Mouse (Mus musculus): ENCODE measurements around the gene 4930519P11Rik. TPM values are rescaled to one million over a fixed set of nuclear protein-coding genes. Genes with fewer than 3 reads are reported as not detected.

Gene 4930519P11Rik
- total RNA-seq (2022) = not detected

DNA sequence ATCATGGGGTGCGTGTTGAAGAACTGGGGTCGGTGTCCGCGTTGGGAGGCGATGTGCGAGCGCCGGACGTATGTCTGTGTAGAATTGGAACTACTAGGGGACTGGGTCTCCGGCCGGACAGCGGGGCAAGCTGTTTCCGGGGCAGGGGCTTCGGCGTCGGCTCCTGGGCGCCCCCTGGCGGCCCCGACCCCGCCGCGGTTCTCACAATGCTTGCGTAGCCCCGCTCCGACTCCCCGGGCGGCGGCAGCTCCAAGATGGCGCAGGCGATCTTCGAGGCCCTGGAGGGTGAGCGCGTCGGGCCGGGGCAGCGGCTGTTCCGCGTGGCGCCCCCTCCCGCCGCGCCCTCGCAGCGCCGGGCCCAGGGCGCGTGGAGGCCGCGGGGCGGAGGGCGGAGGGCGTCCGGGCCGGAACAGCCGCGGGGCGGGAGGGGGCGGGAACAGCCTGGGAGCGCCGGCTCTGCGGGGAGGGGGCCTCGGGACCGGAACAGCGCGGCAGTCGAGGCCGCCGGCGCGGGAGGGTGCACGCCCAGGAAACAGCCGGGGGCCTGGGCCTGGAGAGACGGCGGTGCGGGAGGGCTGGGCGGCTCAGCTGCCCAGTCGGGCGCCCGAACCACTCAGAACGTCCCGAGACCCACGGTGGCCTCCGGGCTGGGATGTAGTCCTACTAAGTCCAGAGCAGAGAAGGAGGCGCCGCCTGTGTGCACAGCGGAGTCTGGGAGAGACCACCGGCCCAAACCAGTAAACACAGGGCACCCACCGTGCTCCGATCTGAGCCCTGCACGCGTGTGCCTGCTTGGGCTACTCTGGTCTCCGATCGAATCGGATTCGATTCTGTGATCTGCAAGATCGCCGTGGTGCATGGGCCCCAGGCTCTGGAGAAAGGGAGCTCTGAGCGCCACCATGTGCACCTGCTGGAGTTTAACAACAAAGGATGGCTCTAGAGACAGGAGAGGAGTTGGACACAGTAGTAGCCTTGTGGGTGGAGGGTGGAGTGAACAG lies at the start of gene 4930519P11Rik, which contains the start of gene Zfp341:
TSS of gene 4930519P11Rik (minus strand) at position 320 of the 998 bp plus-strand sequence.
TSS of gene Zfp341 (plus strand) at position 180 of the 998 bp plus-strand sequence.
- DNase-seq (ENCODE audit: low spot score in 2 of 2) = peak; percentile 82 to 89

DNA sequence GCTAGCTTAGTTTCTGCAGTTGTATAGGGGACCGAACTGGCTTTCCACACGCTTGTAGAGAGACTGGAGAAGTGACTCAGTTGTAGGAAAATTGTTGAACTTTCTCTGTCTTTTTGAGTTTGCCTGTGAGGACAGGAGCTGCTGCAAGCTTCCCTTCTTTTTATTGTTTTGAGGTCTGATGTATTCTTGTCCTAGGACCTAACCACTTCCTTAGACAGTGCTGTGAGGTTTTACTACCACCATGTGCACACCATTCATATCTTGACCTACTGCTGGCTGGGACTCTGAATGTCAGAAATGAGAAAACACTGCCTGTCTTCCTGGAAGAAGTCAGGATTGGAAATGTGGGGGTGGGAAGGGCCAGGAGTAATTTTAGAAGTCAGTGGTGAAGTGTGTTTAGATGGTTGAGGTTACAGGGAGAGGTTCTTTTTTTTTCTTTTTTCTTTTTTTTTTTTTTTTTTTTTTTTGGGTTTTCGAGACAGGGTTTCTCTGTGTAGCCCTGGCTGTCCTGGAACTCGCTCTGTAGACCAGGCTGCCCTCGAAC lies 46.4 kb upstream of the 4930519P11Rik start:
- no peak for DNase-seq (ENCODE audit: low spot score in 2 of 2)

DNA sequence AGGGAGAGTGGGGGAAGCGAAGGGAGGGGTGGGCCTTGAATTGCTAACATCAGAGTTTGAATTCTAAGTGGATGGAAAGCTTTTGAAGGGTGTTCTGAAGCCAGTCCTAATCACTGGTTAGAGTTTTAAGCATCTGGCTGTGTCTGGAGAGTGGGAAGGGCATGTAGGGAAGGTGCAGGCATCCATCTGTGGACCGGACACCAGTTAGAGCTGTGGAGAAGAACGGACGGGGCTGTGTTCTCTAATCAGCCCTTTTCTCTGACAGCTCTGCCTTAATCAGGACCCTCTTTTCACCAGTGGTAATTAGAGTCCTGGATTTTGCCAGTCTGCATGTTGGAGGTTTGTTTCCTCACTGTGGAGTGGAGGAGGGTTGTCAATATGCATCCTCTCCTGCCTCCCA lies 45.8 kb upstream of the 4930519P11Rik start:
- no peak for DNase-seq (ENCODE audit: low spot score in 2 of 2)

DNA sequence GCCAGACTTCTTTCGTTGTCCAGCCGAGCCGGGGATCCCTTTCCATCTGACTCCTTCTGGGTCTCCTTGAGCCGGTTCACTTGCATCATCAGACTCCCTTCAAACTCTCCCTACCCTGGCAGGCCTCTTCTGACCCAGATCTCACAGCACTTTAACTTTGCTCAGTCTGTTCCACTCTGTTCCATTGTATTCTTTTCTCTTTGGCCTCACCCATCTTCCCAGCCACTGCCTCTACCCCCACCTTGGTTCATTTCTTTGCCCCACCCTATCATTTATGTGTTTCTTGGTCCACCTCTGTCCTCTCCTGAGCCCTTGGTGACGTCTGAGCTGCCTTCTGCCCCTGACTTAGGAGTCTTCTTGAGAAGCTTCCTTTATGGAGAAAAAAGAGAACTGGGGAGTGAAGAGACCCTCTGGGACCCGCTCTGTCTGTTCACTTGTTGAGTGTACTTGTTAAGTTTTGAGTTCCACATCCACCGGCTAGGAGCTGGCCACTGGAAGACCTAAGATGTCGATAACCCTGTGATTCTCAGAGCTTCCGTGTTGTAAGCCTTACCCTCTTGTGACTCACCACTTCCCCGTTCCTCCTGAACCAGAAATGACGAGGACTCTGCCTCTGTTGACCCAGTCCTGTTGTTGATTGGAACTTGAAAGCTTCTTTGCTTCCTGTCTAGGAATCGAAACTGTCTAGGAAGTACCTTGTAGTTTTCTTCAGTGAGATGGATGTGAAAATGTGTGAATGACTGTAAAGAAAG lies 44.4 kb upstream of the 4930519P11Rik start:
- DNase-seq (ENCODE audit: low spot score in 2 of 2) = no peak

DNA sequence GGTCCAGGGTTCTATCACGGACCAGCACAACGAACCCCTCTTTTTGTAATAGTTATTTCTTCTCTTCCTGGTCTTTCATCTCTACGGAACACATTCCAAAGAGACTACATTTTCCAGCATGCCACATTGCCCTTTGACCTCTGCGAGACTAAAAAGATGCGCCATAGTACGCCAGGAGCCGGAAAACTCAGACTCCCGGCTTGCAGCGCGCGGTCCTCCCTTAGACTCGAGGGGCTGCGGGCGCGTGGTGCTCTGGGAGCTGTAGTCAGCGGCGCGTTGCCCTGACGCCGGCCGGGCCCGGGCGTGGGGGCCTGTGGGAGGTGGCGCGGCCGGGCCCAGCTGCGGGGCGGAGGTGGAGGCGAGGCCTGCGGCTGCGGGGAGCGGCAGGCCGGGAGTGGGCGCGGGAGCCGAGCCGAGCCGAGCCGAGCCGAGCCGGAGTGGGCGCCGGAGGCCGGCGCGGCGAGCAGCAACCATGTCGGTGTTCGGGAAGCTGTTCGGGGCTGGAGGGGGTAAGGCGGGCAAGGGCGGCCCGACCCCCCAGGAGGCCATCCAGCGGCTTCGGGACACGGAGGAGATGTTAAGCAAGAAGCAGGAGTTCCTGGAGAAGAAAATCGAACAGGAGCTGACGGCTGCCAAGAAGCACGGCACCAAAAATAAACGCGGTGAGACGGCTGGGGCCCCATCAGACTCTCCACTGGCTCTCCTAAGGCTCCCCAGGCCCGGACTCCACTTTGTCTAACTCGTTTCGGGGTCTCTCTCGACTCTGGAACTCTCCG lies 43.7 kb upstream of the 4930519P11Rik start:
- DNase-seq (ENCODE audit: low spot score in 2 of 2) = peak; percentile 98

DNA sequence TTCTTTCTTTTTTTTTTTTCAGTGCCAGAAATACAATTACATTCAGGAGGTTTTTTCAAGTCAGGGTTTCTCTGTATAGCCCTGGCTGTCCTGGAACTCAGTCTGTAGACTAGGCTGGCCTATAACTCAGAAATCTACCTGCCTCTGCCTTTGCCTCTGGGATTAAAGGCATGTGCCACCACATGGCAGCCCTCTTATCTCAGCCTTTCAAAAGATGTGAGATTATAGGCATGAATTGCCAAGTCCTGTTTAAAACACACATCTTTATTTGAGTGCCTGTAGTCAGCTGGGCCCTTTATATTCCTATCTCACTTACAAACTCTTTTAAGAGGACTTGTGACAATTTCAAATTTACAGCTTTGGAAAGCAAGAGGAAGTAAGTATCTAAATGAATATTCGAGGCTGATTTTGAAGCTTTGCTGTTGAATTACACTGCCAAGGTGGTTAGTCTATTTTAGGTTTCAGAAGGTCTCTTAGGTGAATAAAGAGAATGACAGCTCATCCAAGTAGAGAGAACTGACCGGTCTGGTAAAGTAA lies 42.7 kb upstream of the 4930519P11Rik start:
- no peak for DNase-seq (ENCODE audit: low spot score in 2 of 2)

DNA sequence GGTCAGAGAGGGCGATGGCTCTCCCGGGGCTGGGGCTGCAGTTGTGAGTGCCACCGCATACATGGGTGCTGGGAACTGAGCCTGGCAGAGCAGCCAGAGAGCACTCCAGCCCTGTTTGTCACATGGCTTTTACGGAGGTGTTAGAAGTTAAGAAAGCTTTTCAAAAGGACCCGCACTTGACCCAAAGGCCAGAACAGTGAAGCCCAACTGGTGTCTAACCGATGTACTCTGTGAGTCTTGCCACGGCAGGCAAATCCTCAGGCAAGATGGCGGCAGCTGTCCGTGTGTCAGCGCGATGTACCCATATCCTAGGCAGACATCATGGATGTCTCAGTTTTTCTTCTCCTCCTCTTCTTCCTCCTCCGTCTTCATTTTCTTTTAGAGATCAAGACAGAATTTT lies 41.7 kb upstream of the 4930519P11Rik start:
- DNase-seq (ENCODE audit: low spot score in 2 of 2) = no peak

DNA sequence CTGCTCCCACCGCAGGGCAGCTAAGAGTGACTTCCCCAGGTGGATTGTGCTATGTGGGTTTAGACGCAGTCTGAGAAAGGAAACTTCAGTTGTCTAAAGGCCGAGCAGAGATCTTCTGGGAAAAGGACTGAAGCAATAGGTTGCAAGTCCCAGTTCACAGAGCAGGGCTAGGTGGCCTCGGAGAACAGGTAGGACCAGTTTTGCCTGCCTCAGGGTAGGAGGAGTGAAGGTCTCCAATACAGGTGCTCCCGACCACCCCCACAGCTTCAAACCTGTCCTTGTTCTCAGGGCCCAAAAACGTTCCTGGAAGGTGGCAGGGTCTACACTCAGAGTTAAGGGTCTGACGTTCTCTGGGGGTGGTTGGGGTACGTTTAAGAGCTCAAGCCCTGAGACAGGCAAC lies 38.1 kb upstream of the 4930519P11Rik start, which contains the start of gene Chmp4b:
TSS of gene Chmp4b (plus strand) at position 343 of the 400 bp plus-strand sequence.
- no peak for DNase-seq (ENCODE audit: low spot score in 2 of 2)

DNA sequence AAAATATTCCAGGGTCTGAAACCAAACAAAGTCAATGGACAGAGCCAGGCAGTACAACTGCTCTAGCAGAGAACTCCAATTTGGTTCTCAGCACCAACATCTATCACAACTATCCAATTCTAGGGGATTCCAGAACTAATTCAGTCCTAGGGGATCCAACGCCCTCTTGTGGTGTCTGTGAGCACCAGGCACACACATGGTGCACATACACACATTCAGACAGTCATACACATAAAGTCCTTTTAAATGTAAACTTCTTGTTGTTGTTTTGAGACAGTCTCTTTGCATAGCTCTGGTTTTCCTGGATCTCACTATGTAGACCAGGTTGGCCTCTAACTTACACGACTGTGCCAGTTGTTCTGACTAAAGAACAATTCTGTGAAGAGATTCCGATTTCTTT lies 37.2 kb upstream of the 4930519P11Rik start:
- DNase-seq (ENCODE audit: low spot score in 2 of 2) = no peak

DNA sequence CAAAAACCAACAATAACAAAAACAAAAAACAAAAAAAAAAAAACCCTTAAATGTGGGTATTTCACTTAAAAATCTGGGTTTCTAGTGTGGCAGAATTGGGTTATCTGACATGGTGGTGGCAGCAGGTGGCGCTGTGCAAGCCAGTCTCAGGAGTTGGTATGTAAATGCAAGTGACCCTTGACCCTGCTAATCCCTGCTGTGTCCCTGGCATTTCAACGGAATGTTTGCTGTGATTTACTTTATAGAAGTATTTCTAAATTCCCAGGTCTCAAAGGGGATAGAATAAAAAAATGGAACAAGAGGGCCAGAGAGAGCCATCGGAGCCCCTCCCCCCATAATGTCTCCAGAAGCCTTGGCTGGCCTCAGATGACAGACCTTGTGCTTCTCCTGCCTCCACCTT lies 34.8 kb upstream of the 4930519P11Rik start:
- no peak for DNase-seq (ENCODE audit: low spot score in 2 of 2)

DNA sequence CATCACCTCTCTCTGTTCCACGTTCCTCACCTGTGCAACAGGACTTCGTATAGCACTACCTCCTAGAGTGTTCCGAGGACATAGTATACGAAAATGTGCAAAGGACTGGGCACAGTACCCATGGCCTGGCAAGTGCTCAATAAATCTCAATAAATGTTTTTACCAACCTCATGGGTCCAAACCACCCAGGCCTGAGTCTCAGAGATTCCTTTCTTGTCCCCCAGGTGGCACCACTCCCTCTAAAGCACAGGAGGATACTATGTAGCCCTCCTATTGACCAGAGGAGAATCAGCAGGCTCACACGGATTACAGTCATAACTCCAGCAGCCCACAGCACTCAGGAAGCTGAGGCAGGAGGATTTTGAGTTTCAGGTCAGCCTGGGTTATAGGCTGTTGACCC lies 33.4 kb upstream of the 4930519P11Rik start:
- DNase-seq (ENCODE audit: low spot score in 2 of 2) = no peak

DNA sequence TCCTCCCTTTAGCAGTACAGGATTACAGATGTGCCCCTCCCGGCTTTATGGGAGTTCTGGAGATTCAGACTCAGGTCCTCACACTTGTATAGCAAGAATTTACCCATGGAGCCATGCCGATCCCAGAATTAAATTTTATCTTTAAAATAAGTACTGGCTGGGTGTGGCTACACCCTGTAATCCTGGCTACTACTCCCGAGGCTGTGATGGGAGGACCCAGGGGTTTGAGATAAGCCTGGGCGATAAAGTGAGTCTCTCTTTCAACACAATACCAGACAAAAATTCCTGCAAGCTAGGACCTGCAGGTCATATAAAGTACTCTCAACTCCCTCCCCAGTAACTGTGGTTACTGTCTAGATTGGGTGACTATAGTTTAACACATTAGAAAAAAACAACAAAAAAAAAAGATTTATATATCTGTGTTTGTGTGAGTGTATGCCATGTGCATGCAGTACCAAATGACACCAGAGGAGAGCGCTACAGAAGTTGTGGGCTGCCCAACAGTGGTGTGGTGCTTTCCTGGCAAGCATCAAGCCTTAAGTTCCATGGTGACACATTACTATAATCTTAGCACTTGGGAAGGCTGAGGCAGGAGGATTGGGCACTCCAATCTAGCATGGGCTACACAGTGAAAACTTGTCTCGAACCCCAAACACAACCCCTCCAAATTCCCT lies 29.6 kb upstream of the 4930519P11Rik start:
- no peak for DNase-seq (ENCODE audit: low spot score in 2 of 2)

DNA sequence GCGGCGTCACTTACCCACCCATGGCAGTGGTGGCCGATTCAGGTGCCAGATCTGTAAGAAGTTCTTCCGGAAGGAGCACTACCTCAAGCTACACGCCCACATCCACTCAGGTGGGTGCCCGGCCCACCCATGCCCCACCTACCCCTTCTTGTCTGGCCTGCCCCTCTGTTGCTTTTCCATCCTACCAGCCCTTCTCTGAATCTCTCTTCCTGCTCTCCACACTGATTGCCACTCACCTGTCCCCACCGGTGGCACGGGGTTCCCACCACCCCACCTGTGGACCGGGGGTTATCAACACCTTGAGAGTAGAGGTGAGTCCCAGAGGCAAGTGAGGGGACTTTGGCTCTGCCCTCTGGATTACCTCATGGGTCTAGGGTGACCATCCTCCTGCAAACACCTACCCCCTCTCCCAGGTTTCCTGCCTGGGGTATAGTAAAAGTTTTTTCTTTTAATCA lies 28.8 kb upstream of the 4930519P11Rik start:
- no peak for DNase-seq (ENCODE audit: low spot score in 2 of 2)

DNA sequence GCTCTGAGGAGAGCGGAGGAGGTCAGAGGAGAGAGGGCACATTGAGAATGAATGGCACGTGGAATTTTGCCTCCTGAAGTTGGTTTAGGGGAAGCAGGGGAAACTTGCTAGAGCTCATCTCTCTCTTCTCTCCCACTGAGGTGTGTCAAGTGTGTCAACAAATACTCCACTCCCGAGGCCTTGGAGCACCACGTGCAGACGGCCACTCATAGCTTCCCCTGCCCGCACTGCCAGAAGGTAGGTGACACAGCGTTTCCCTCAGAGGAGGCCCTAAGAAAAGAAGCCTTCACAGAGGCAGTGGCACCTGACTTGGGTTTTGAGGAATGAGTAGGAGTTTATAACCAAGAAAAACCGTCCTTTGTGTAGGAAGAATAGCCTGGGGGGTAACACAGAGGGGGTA lies 27.9 kb upstream of the 4930519P11Rik start:
- DNase-seq (ENCODE audit: low spot score in 2 of 2) = no peak

DNA sequence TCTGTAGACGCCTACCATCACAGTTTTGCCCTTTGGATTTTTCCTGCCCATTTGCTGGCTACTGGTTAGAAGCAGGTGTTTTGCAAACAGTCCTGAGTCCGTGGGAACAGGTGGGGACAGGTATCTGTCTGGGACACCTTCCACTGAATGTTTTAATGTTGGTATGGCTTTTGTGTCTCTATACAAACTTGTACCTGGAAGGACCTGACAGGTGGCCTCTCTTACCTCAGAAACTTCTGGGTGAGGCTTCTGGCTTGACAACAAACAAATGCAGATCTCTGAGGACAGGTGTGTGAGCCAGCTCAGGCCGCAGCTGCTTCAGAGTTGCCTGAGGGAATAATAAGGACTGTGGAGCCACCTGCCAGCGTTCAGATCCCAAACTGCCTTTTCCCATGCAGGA lies 25.9 kb upstream of the 4930519P11Rik start:
- DNase-seq (ENCODE audit: low spot score in 2 of 2) = no peak

DNA sequence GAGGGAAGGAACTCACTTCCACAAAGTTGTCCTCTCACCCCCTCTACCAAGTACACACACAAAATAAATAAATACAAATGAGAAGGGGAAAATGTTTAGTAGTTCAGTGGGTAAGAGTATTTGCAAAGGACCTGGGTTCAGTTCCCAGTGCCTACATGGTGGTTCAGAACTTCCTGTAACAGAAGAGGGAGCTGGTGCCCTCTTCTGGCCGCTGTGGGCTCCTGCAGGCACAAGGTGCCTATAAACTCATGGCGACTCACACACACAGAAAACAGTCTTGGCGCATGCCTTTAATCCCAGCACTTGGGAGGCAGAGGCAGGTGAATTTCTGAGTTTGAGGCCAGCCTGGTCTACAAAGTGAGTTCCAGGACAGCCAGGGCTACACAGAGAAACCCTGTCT lies 25.3 kb upstream of the 4930519P11Rik start:
- no peak for DNase-seq (ENCODE audit: low spot score in 2 of 2)

DNA sequence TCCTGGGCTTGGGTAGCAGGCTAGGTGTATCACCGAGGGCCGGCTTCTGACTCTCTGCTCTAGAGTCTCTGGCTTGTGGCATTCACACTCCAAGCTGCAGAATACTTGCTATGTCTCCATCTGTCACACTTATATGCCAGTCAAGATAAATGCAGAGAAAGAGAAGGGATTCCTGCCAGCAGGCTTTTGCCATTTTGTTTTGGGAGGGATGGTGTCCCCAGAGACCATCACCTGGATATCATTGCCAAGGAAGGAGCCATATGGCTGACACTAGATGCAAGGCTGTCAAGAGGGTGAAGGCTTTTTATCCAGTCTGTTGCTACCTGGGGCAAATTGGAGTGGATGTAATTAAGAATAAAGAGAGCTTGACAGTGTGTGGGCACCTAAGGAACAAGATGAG lies 22.6 kb upstream of the 4930519P11Rik start:
- no peak for DNase-seq (ENCODE audit: low spot score in 2 of 2)

DNA sequence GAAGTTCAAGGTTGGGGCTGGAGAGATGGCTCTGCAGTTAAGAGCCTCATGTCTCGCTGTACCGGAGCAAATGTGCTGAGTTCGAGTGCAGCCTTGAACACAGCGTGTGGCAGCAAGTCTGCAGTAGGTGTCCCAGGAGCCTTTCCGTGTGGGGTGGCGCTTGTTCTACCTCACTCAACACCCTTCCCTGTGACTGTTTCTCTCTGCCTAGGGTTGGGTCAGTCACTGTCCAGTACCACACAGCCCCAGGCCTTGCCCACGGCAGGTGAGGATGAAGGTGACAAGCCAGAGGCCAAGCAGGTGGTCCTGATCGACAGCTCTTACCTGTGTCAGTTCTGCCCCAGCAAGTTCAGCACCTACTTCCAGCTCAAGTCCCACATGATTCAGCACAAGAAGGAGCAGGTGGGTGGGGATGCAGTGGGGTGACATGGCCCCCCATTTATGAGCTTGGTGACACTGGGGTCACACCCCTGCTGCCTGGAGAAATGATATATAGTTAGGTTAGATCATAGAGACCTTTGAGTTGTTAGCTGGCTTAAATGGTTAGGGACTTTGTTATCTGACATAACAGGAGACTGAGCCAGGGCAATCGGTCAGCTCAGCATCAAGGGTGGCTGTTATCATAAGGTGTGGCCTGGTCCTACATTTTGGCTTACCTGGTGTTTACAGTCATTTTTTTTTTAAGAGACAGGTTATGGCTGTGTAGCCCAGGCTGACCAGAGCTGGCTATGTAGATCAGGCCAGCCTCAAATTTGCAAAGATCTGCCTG lies 20.8 kb upstream of the 4930519P11Rik start:
- no peak for DNase-seq (ENCODE audit: low spot score in 2 of 2)

DNA sequence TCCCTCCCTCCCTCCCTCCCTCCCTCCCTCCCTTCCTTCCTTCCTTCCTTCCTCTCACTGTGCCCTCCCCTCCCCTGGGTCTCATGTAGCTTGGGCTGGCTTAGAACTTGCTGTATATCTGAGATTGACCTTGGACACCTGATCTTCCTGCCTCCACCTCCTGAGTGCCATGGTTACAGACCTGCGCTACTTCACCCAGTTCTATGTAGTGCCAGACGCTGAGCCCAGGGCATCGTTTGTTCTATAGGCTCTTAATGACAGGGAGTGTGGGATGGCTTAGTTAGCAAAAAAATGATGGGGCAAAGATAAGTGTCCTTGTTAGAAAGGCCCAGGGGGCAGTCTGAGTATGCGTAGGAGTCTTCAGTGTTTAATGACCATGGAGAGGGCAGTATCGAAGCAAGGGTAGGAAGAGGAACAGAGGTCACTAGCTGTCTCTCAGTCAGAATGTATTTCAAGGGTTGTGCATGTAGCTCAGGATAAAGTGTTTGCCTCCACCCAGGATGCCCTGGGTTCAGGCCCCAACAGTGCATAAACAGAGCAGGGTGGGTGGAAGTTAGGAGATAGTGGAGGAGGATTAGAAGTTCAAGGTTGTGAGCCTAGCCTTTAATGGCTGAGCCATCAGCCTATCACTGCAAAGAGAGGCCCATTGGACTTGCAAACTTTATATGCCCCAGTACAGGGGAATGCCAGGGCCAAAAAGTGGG lies 20.0 kb upstream of the 4930519P11Rik start:
- no peak for DNase-seq (ENCODE audit: low spot score in 2 of 2)

All from layer of hippocampus, adult 8-10 months (tissue).